ENCODE assay signal across 19 mouse cellular contexts in the genomic region with DNA sequence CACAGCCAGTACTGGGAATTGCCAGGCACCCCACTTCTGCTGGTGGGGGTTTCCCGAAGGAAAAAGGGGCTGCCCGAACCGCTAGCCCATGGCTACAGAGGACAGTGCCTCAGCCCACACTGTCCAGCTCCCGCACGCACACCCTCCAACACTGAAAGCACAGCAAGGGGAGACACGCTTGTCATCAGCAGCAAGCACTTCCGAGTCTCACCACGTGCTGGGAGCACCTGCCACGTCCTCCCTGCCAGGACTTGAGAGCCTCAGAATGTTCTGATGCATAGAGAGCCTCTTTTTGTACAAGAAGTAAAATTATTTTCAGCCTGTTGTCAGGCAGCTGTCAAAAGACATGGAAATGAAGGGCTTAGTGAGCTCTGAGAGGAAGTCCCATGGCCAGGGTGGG.
DNase-seq lines count a peak whose midpoint lies in the region; ATAC-seq and TF ChIP-seq lines count a peak whose summit lies in the region.
"Had no signal": no experiment of that assay in that cellular context is flagged by ENCODE, and none has a peak within 500 bp of the region (broad histone marks: within the 10 kb centered on the region; RNA-seq: fewer than 3 reads in every experiment).

No protein-coding gene starts in this region.

- peak overlapping the region; percentile 55 for H3K27ac ChIP-seq in heart, postnatal 0 days (ENCODE audit: low read depth)
- H3K27ac ChIP-seq in intestine, embryonic 15.5 days: no peak overlapping the region
- H3K27ac ChIP-seq: hindbrain, embryonic 13.5 days; kidney, postnatal 0 days; limb, embryonic 15.5 days; midbrain, embryonic 12.5 days; neural tube, embryonic 15.5 days had no signal

- H3K27me3 ChIP-seq in heart, postnatal 0 days (ENCODE audit: control insufficient read depth, insufficient read depth, low read length): peaks cover 17% of the 10 kb centered on the region; the same call in 1 of the 2 replicates
- peaks cover 9% of the 10 kb centered on the region for H3K27me3 ChIP-seq in intestine, embryonic 15.5 days (replicated peaks)
- H3K27me3 ChIP-seq: neural tube, embryonic 15.5 days had no signal

- H3K9ac ChIP-seq in heart, postnatal 0 days (replicated peaks; ENCODE audit: low read depth, low read length): no peak overlapping the region
- no peak overlapping the region for H3K9ac ChIP-seq in intestine, embryonic 15.5 days
- H3K9ac ChIP-seq: hindbrain, embryonic 13.5 days; limb, embryonic 15.5 days; midbrain, embryonic 12.5 days; neural tube, embryonic 15.5 days had no signal

- H3K4me3 ChIP-seq in heart, postnatal 0 days (ENCODE audit: low read depth, low read length): no peak overlapping the region
- no peak overlapping the region for H3K4me3 ChIP-seq in intestine, embryonic 15.5 days (replicated peaks)
- H3K4me3 ChIP-seq: hindbrain, embryonic 13.5 days; limb, embryonic 15.5 days; midbrain, embryonic 12.5 days; neural tube, embryonic 15.5 days had no signal

- no peak for TF ChIP-seq CTCF in heart, postnatal 0 days (IDR thresholded peaks at IDR 0.05; ENCODE audit: low read depth)

- WGBS in heart, postnatal 0 days: 45% methylated on average over 9 of the region's 9 CpGs
- 86% methylated on average over 9 of the region's 9 CpGs for WGBS in intestine, embryonic 15.5 days

- H3K4me2 ChIP-seq in heart, postnatal 0 days (ENCODE audit: low read depth, low read length): no peak overlapping the region
- no peak overlapping the region for H3K4me2 ChIP-seq in intestine, embryonic 15.5 days (replicated peaks)
- H3K4me2 ChIP-seq: hindbrain, embryonic 13.5 days; limb, embryonic 15.5 days; midbrain, embryonic 12.5 days; neural tube, embryonic 15.5 days had no signal

- no peak for TF ChIP-seq EP300 in heart, postnatal 0 days (IDR thresholded peaks at IDR 0.05; ENCODE audit: low read depth)

- H3K4me1 ChIP-seq in heart, postnatal 0 days (ENCODE audit: control insufficient read depth, insufficient read depth): no peaks in the 10 kb centered on the region
- H3K4me1 ChIP-seq in intestine, embryonic 15.5 days (replicated peaks): no peaks in the 10 kb centered on the region

- H3K9me3 ChIP-seq in heart, postnatal 0 days (replicated peaks; ENCODE audit: control insufficient read depth, low read length): no peaks in the 10 kb centered on the region
- no peaks in the 10 kb centered on the region for H3K9me3 ChIP-seq in intestine, embryonic 15.5 days
- H3K9me3 ChIP-seq: hindbrain, embryonic 13.5 days; limb, embryonic 15.5 days; midbrain, embryonic 12.5 days; neural tube, embryonic 15.5 days had no signal

- DNase-seq in heart, adult 18-20 months: peak; percentile 9 to 22
- no peak for DNase-seq in heart, adult 8-10 months (ENCODE audit: low spot score)
- DNase-seq in left cerebral cortex, postnatal 14 days (ENCODE audit: low spot score in 2 of 2): peak; percentile 57 to 83
- no peak for DNase-seq in left cerebral cortex, postnatal 4 days
- DNase-seq in heart, postnatal 0 days (ENCODE audit: low spot score): peak; percentile 19
- peak; percentile 37 to 54 for DNase-seq in right cerebral cortex, postnatal 36 days (ENCODE audit: low spot score in 2 of 2)
- DNase-seq: adrenal gland, adult 8-10 months; cerebellum, adult 8-10 months; lung, postnatal 36 days; retina, postnatal 1 day; thymus, postnatal 36 days had no signal

- ATAC-seq in heart, postnatal 0 days (ENCODE audit: insufficient read depth, low read depth): peak; percentile 50
- ATAC-seq in intestine, embryonic 15.5 days: no peak
- ATAC-seq: forebrain, embryonic 16.5 days; intestine, postnatal 0 days had no signal

- H3K36me3 ChIP-seq in heart, postnatal 0 days (replicated peaks; ENCODE audit: control insufficient read depth, insufficient read depth, low read length): no peaks in the 10 kb centered on the region
- no peaks in the 10 kb centered on the region for H3K36me3 ChIP-seq in intestine, embryonic 15.5 days
- H3K36me3 ChIP-seq: hindbrain, embryonic 13.5 days; limb, embryonic 15.5 days; midbrain, embryonic 12.5 days; neural tube, embryonic 15.5 days had no signal

- intact Hi-C loops in left cerebral cortex, postnatal 14 days (cut with DNase I): loop anchor here (5.0 kb wide), 2 partner anchors 68 to 88 kb away; no protein-coding TSS in a partner anchor
- intact Hi-C loops in left cerebral cortex, postnatal 4 days (cut with DNase I): no loop called here

Comparison
In these comparisons a context has a peak if more than half of its experiments do, and no peak if none do; other contexts are left out.
1. DNase-seq: peak in heart, adult 18-20 months (2 of 2), left cerebral cortex, postnatal 14 days (2 of 2), heart, postnatal 0 days (single experiment) and right cerebral cortex, postnatal 36 days (2 of 2); none in heart, adult 8-10 months (single experiment) and left cerebral cortex, postnatal 4 days (single experiment).